Mouse (Mus musculus): ENCODE measurements around the gene Stx1a. TPM values are rescaled to one million over a fixed set of nuclear protein-coding genes. Genes with fewer than 3 reads are reported as not detected.
"Not testable (repeated sequence)": the region's sequence is repeated elsewhere in the genome, so short reads cannot be mapped to it uniquely, and the experiment has no call there.

Gene Stx1a
- polyA plus RNA-seq, 1 experiment = 4.1 TPM

GRCm38 (mm10) chr5:135040059-135040458 is 16.8 kb downstream of the Stx1a start:
- Histone ChIP-seq H3K4me1 (ENCODE audit: control insufficient read depth, insufficient read depth, low read length) (no peaks in the 10 kb centered on the region), H3K36me3 (ENCODE audit: control insufficient read depth, insufficient read depth, low read length) (no peaks in the 10 kb centered on the region), H3K27ac (ENCODE audit: insufficient read depth, low read depth, low read length) (no peak overlapping the region), H3K27me3 (replicated peaks; ENCODE audit: control insufficient read depth, insufficient read depth, low read length) (no peaks in the 10 kb centered on the region), H3K4me3 (ENCODE audit: insufficient read depth, low read depth, low read length) (no peak overlapping the region)
- 68% methylated on average over 6 of the region's 6 CpGs for WGBS
- no peak for TF ChIP-seq CTCF (conservative IDR thresholded peaks at IDR 0.05; ENCODE audit: insufficient read depth, insufficient read length, low read depth, low read length)
- TF ChIP-seq POLR2A (IDR thresholded peaks at IDR 0.05; ENCODE audit: low read depth, low read length) = no peak
- DNase-seq = no peak

GRCm38 (mm10) chr5:135040777-135041176 is 17.5 kb downstream of the Stx1a start:
- TF ChIP-seq CTCF (conservative IDR thresholded peaks at IDR 0.05; ENCODE audit: insufficient read depth, insufficient read length, low read depth, low read length) (no peak), POLR2A (IDR thresholded peaks at IDR 0.05; ENCODE audit: low read depth, low read length) (no peak)
- Histone ChIP-seq H3K36me3 (ENCODE audit: control insufficient read depth, insufficient read depth, low read length) (no peaks in the 10 kb centered on the region), H3K27me3 (replicated peaks; ENCODE audit: control insufficient read depth, insufficient read depth, low read length) (no peaks in the 10 kb centered on the region), H3K4me1 (ENCODE audit: control insufficient read depth, insufficient read depth, low read length) (no peaks in the 10 kb centered on the region), H3K4me3 (ENCODE audit: insufficient read depth, low read depth, low read length) (no peak overlapping the region), H3K27ac (ENCODE audit: insufficient read depth, low read depth, low read length) (no peak overlapping the region)
- no peak for DNase-seq
- WGBS = 74% methylated on average over 11 of the region's 11 CpGs

- no peak overlapping the region for H3K27ac ChIP-seq (ENCODE audit: insufficient read depth, low read depth, low read length)
- no peaks in the 10 kb centered on the region for H3K36me3 ChIP-seq (ENCODE audit: control insufficient read depth, insufficient read depth, low read length)
- H3K4me3 ChIP-seq (ENCODE audit: insufficient read depth, low read depth, low read length) = no peak overlapping the region
- TF ChIP-seq CTCF (conservative IDR thresholded peaks at IDR 0.05; ENCODE audit: insufficient read depth, insufficient read length, low read depth, low read length) = no peak
- TF ChIP-seq POLR2A (IDR thresholded peaks at IDR 0.05; ENCODE audit: low read depth, low read length) = no peak
- H3K27me3 ChIP-seq (replicated peaks; ENCODE audit: control insufficient read depth, insufficient read depth, low read length) = no peaks in the 10 kb centered on the region
- H3K4me1 ChIP-seq (ENCODE audit: control insufficient read depth, insufficient read depth, low read length) = no peaks in the 10 kb centered on the region
- DNase-seq = no peak
- 61% methylated on average over 21 of the region's 21 CpGs for WGBS
These were observed 19.0 kb downstream of the Stx1a start for GRCm38 (mm10) chr5:135042105-135042788.

- WGBS = 87% methylated on average over 3 of the region's 3 CpGs
- TF ChIP-seq CTCF (conservative IDR thresholded peaks at IDR 0.05; ENCODE audit: insufficient read depth, insufficient read length, low read depth, low read length) = no peak
- TF ChIP-seq POLR2A (IDR thresholded peaks at IDR 0.05; ENCODE audit: low read depth, low read length) = no peak
- H3K4me1 ChIP-seq (ENCODE audit: control insufficient read depth, insufficient read depth, low read length) = no peaks in the 10 kb centered on the region
- no peak overlapping the region for H3K4me3 ChIP-seq (ENCODE audit: insufficient read depth, low read depth, low read length)
- H3K27ac ChIP-seq (ENCODE audit: insufficient read depth, low read depth, low read length) = no peak overlapping the region
- no peaks in the 10 kb centered on the region for H3K27me3 ChIP-seq (replicated peaks; ENCODE audit: control insufficient read depth, insufficient read depth, low read length)
- no peak for DNase-seq
- no peaks in the 10 kb centered on the region for H3K36me3 ChIP-seq (ENCODE audit: control insufficient read depth, insufficient read depth, low read length)
These were observed 21.3 kb downstream of the Stx1a start for GRCm38 (mm10) chr5:135044575-135044974.

GRCm38 (mm10) chr5:135048539-135048938 is 25.3 kb downstream of the Stx1a start:
- Histone ChIP-seq H3K4me1 (ENCODE audit: control insufficient read depth, insufficient read depth, low read length) (no peaks in the 10 kb centered on the region), H3K4me3 (ENCODE audit: insufficient read depth, low read depth, low read length) (no peak overlapping the region), H3K27ac (ENCODE audit: insufficient read depth, low read depth, low read length) (no peak overlapping the region), H3K27me3 (replicated peaks; ENCODE audit: control insufficient read depth, insufficient read depth, low read length) (no peaks in the 10 kb centered on the region), H3K36me3 (ENCODE audit: control insufficient read depth, insufficient read depth, low read length) (no peaks in the 10 kb centered on the region)
- TF ChIP-seq POLR2A (IDR thresholded peaks at IDR 0.05; ENCODE audit: low read depth, low read length) (no peak), CTCF (conservative IDR thresholded peaks at IDR 0.05; ENCODE audit: insufficient read depth, insufficient read length, low read depth, low read length) (no peak)
- no peak for DNase-seq
- WGBS = 91% methylated on average over 5 of the region's 5 CpGs

GRCm38 (mm10) chr5:135049268-135049667 is 26.0 kb downstream of the Stx1a start:
- H3K27me3 ChIP-seq (replicated peaks; ENCODE audit: control insufficient read depth, insufficient read depth, low read length); DNase-seq; H3K36me3 ChIP-seq (ENCODE audit: control insufficient read depth, insufficient read depth, low read length); H3K27ac ChIP-seq (ENCODE audit: insufficient read depth, low read depth, low read length); H3K4me3 ChIP-seq (ENCODE audit: insufficient read depth, low read depth, low read length); H3K4me1 ChIP-seq (ENCODE audit: control insufficient read depth, insufficient read depth, low read length): not testable (repeated sequence)
- WGBS = 98% methylated on average over 6 of the region's 6 CpGs

- H3K4me1 ChIP-seq (ENCODE audit: control insufficient read depth, insufficient read depth, low read length) = no peaks in the 10 kb centered on the region
- no peaks in the 10 kb centered on the region for H3K27me3 ChIP-seq (replicated peaks; ENCODE audit: control insufficient read depth, insufficient read depth, low read length)
- 91% methylated on average over 12 of the region's 12 CpGs for WGBS
- H3K27ac ChIP-seq (ENCODE audit: insufficient read depth, low read depth, low read length) = no peak overlapping the region
- DNase-seq = no peak
- TF ChIP-seq POLR2A (IDR thresholded peaks at IDR 0.05; ENCODE audit: low read depth, low read length) (no peak), CTCF (conservative IDR thresholded peaks at IDR 0.05; ENCODE audit: insufficient read depth, insufficient read length, low read depth, low read length) (no peak)
- H3K4me3 ChIP-seq (ENCODE audit: insufficient read depth, low read depth, low read length) = no peak overlapping the region
- no peaks in the 10 kb centered on the region; the same call in 1 of the 2 replicates for H3K36me3 ChIP-seq (ENCODE audit: control insufficient read depth, insufficient read depth, low read length)
These were observed 30.1 kb downstream of the Stx1a start for GRCm38 (mm10) chr5:135053356-135053755.
